Mouse (Mus musculus): ENCODE data around the gene Exosc10. TPM values are rescaled to one million over a fixed set of nuclear protein-coding genes. Genes with fewer than 3 reads are reported as not detected.

Gene Exosc10
- polyA plus RNA-seq, 2 experiments: 70.2 to 92.8 TPM

DNA sequence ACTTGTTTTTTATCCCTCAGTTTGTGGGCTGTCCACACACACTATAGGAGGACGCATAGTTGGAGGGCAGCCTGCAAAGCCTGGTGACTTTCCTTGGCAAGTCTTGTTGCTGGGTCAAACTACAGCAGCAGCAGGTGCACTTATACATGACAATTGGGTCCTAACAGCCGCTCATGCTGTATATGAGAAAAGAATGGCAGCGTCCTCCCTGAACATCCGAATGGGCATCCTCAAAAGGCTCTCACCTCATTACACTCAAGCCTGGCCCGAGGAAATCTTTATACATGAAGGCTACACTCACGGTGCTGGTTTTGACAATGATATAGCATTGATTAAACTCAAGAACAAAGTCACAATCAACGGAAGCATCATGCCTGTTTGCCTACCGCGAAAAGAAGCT, 55.5 kb downstream of the Exosc10 start:
- H3K9ac ChIP-seq (ENCODE audit: low read depth, low read length, severe bottlenecking): no peak overlapping the region
- no peak overlapping the region for H3K27ac ChIP-seq (replicated peaks; ENCODE audit: low read depth, low read length)
- H3K4me1 ChIP-seq (ENCODE audit: control insufficient read depth, insufficient read depth, low read length): no peaks in the 10 kb centered on the region
- DNase-seq (ENCODE audit: low spot score): no peak
- 88% methylated on average over 9 of the region's 9 CpGs for WGBS
- TF ChIP-seq POLR2A (IDR thresholded peaks at IDR 0.05; ENCODE audit: borderline replicate concordance, extremely low read depth, insufficient read depth, insufficient read length): no peak
- peaks cover 59% of the 10 kb centered on the region for H3K36me3 ChIP-seq (ENCODE audit: control insufficient read depth, insufficient read depth, low read length)
- H3K4me2 ChIP-seq (replicated peaks; ENCODE audit: low read depth, low read length, severe bottlenecking): no peak overlapping the region
- no peak overlapping the region for H3K4me3 ChIP-seq (replicated peaks; ENCODE audit: low read length)
- H3K9me3 ChIP-seq (ENCODE audit: control insufficient read depth, low read length): no peaks in the 10 kb centered on the region
- ATAC-seq (ENCODE audit: low FRiP score, low read depth): no peak
- H3K27me3 ChIP-seq (ENCODE audit: control insufficient read depth, insufficient read depth, low read length): no peaks in the 10 kb centered on the region

DNA sequence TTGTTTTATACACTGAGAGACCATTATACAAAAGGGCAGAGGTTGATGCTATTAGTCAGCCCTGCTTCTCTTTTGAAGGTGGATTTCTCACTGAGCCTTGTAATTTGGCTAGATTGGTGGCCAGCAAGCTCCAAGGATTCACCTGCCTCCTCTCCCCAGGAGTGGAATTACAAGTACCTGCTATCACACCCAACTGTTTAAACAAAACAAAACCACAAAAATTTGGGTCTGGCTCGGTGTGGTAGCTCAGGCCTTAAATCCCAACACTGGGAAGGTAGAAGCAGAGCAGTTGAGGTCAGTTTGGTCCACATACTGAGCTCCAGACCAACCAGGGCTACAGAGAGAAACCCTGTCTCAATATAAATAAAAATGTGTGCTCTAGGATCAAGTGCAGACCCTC, 61.6 kb downstream of the Exosc10 start:
- Histone ChIP-seq H3K4me1 (ENCODE audit: control insufficient read depth, insufficient read depth, low read length) (peaks cover 8% of the 10 kb centered on the region; the same call in 1 of the 2 replicates), H3K27me3 (ENCODE audit: control insufficient read depth, insufficient read depth, low read length) (no peaks in the 10 kb centered on the region), H3K4me2 (replicated peaks; ENCODE audit: low read depth, low read length, severe bottlenecking) (no peak overlapping the region), H3K27ac (replicated peaks; ENCODE audit: low read depth, low read length) (no peak overlapping the region), H3K36me3 (ENCODE audit: control insufficient read depth, insufficient read depth, low read length) (peaks cover 93% of the 10 kb centered on the region), H3K4me3 (replicated peaks; ENCODE audit: low read length) (no peak overlapping the region), H3K9me3 (ENCODE audit: control insufficient read depth, low read length) (no peaks in the 10 kb centered on the region), H3K9ac (ENCODE audit: low read depth, low read length, severe bottlenecking) (no peak overlapping the region)
- ATAC-seq (ENCODE audit: low FRiP score, low read depth) (no peak), DNase-seq (ENCODE audit: low spot score) (no peak)
- TF ChIP-seq POLR2A (IDR thresholded peaks at IDR 0.05; ENCODE audit: borderline replicate concordance, extremely low read depth, insufficient read depth, insufficient read length): no peak
- 74% methylated on average over 1 of the region's 1 CpGs for WGBS

DNA sequence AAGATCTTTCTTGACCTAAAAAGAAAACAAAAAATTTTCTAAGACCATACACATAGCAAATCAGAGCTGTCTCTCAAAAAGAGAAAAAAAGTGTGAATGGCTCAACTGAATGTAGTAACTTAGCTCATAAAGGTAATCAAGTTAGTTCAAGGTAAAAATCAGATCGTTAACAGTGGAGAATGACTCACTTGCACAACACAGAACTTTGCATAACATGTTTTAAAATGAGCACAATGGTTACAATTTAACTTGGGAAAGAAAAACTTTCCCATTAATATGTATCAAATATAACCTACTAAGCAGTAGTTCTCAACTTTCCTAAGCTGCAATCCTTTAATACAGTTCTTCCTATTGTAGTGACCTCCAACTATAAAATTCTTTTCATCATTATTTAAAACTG, 62.5 kb downstream of the Exosc10 start:
- TF ChIP-seq POLR2A (IDR thresholded peaks at IDR 0.05; ENCODE audit: borderline replicate concordance, extremely low read depth, insufficient read depth, insufficient read length): no peak
- peaks cover 13% of the 10 kb centered on the region for H3K4me1 ChIP-seq (ENCODE audit: control insufficient read depth, insufficient read depth, low read length)
- no peaks in the 10 kb centered on the region for H3K9me3 ChIP-seq (ENCODE audit: control insufficient read depth, low read length)
- 90% methylated on average over 1 of the region's 1 CpGs for WGBS
- H3K27me3 ChIP-seq (ENCODE audit: control insufficient read depth, insufficient read depth, low read length): no peaks in the 10 kb centered on the region
- no peak overlapping the region for H3K9ac ChIP-seq (ENCODE audit: low read depth, low read length, severe bottlenecking)
- no peak overlapping the region for H3K4me3 ChIP-seq (replicated peaks; ENCODE audit: low read length)
- no peak overlapping the region for H3K27ac ChIP-seq (replicated peaks; ENCODE audit: low read depth, low read length)
- no peak for ATAC-seq (ENCODE audit: low FRiP score, low read depth)
- H3K36me3 ChIP-seq (ENCODE audit: control insufficient read depth, insufficient read depth, low read length): peaks cover 88% of the 10 kb centered on the region
- no peak overlapping the region for H3K4me2 ChIP-seq (replicated peaks; ENCODE audit: low read depth, low read length, severe bottlenecking)
- DNase-seq (ENCODE audit: low spot score): no peak

DNA sequence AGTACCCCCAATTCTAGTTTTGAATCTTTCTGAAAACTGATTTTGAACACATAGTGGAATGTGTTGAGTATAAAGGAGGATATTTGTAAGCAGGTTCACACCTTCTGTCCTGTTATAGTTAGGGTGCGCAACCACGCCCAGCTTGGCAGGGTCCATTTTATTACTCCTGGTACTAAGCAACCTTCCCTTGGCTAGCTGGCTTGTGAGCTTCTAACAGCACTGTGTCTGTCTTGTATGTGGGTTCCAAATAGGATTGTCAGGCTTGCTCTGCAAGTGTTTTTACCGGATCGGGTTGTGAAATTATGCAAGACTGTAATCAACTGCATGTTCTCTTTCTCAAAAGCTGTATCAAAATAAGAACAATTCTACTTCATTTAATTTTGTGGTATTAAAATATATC, 64.3 kb downstream of the Exosc10 start:
- 94% methylated on average over 4 of the region's 4 CpGs for WGBS
- Histone ChIP-seq H3K9ac (ENCODE audit: low read depth, low read length, severe bottlenecking) (no peak overlapping the region), H3K4me2 (replicated peaks; ENCODE audit: low read depth, low read length, severe bottlenecking) (no peak overlapping the region), H3K27ac (replicated peaks; ENCODE audit: low read depth, low read length) (no peak overlapping the region), H3K36me3 (ENCODE audit: control insufficient read depth, insufficient read depth, low read length) (peaks cover 72% of the 10 kb centered on the region), H3K4me3 (replicated peaks; ENCODE audit: low read length) (no peak overlapping the region), H3K4me1 (ENCODE audit: control insufficient read depth, insufficient read depth, low read length) (peaks cover 13% of the 10 kb centered on the region), H3K27me3 (ENCODE audit: control insufficient read depth, insufficient read depth, low read length) (no peaks in the 10 kb centered on the region), H3K9me3 (ENCODE audit: control insufficient read depth, low read length) (no peaks in the 10 kb centered on the region)
- TF ChIP-seq POLR2A (IDR thresholded peaks at IDR 0.05; ENCODE audit: borderline replicate concordance, extremely low read depth, insufficient read depth, insufficient read length): no peak
- ATAC-seq (ENCODE audit: low FRiP score, low read depth): no peak
- DNase-seq (ENCODE audit: low spot score): no peak

DNA sequence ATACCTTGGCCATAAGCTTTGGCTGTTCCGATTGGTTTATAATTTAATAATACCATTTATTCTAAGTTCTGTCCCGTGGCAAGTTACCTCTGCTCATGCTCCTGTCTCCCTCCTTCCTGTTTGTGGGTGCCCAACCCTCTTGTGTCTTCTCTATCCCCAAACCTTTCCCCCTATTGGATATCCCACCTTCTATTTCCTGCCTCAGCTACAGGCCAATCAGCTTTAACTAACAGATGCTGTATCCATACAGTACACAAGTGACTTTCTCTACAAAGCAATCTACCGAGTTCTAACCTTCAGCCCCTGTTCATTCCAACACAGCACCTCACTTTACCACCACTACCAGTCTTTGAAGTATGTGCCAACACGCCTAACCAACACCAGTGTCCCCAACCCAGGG, 65.4 kb downstream of the Exosc10 start:
- no peak for TF ChIP-seq POLR2A (IDR thresholded peaks at IDR 0.05; ENCODE audit: borderline replicate concordance, extremely low read depth, insufficient read depth, insufficient read length)
- ATAC-seq (ENCODE audit: low FRiP score, low read depth) (no peak), DNase-seq (ENCODE audit: low spot score) (no peak)
- peaks cover 13% of the 10 kb centered on the region for H3K4me1 ChIP-seq (ENCODE audit: control insufficient read depth, insufficient read depth, low read length)
- H3K36me3 ChIP-seq (ENCODE audit: control insufficient read depth, insufficient read depth, low read length): peaks cover 65% of the 10 kb centered on the region
- H3K27me3 ChIP-seq (ENCODE audit: control insufficient read depth, insufficient read depth, low read length): no peaks in the 10 kb centered on the region
- H3K4me2 ChIP-seq (replicated peaks; ENCODE audit: low read depth, low read length, severe bottlenecking): no peak overlapping the region
- 88% methylated on average over 4 of the region's 4 CpGs for WGBS
- no peaks in the 10 kb centered on the region for H3K9me3 ChIP-seq (ENCODE audit: control insufficient read depth, low read length)
- H3K4me3 ChIP-seq (replicated peaks; ENCODE audit: low read length): no peak overlapping the region
- H3K27ac ChIP-seq (replicated peaks; ENCODE audit: low read depth, low read length): no peak overlapping the region
- H3K9ac ChIP-seq (ENCODE audit: low read depth, low read length, severe bottlenecking): no peak overlapping the region

DNA sequence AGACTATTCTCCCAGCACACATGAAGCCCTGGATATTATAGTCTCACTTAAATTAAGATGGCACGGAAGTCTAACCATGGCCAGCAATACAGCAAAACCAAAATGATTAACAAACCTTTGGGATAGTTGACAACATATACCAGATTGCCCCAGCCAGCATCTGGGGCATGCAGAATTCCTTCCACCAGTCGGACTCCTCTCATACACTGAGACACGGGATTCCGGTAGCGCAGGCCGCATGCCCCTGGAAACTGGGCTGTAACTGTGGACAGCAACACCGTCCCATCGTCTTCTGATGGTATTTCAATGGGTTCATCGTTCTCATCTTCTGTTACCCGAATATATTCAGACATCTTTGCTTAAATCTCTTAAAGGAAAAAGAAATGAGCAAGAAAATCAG, 66.8 kb downstream of the Exosc10 start:
- 88% methylated on average over 10 of the region's 10 CpGs for WGBS
- H3K36me3 ChIP-seq (ENCODE audit: control insufficient read depth, insufficient read depth, low read length): peaks cover 51% of the 10 kb centered on the region

More for the DNA sequence above, 66.8 kb downstream of the Exosc10 start:
- peak overlapping the region; percentile 28; the same call in 1 of the 2 replicates for H3K9ac ChIP-seq (ENCODE audit: low read depth, low read length, severe bottlenecking)
- H3K4me2 ChIP-seq (replicated peaks; ENCODE audit: low read depth, low read length, severe bottlenecking): peak overlapping the region; percentile 88
- no peak for TF ChIP-seq POLR2A (IDR thresholded peaks at IDR 0.05; ENCODE audit: borderline replicate concordance, extremely low read depth, insufficient read depth, insufficient read length)
- H3K4me1 ChIP-seq (ENCODE audit: control insufficient read depth, insufficient read depth, low read length): peaks cover 13% of the 10 kb centered on the region
- H3K27me3 ChIP-seq (ENCODE audit: control insufficient read depth, insufficient read depth, low read length): no peaks in the 10 kb centered on the region
- no peak for ATAC-seq (ENCODE audit: low FRiP score, low read depth)
- H3K9me3 ChIP-seq (ENCODE audit: control insufficient read depth, low read length): no peaks in the 10 kb centered on the region
- DNase-seq (ENCODE audit: low spot score): no peak
- no peak overlapping the region for H3K27ac ChIP-seq (replicated peaks; ENCODE audit: low read depth, low read length)
- H3K4me3 ChIP-seq (replicated peaks; ENCODE audit: low read length): peak overlapping the region; percentile 100
